Mouse (Mus musculus) intestine, postnatal 0 days (tissue): ENCODE data around the gene Dpysl5. TPM values are rescaled to one million over a fixed set of nuclear protein-coding genes. Genes with fewer than 3 reads are reported as not detected.
A peak's percentile ranks its signal among the peaks of the same experiment; 100 is the strongest.
"Not testable (repeated sequence)": the region's sequence is repeated elsewhere in the genome, so short reads cannot be mapped to it uniquely, and the experiment has no call there.

Experiments used
- ATAC-seq: fragments of 200-750 bp; cut with Nextera tagmentation; 2 replicates; pipeline ENCODE4 v1.8.0; 2017; ENCODE audit warnings: mild to moderate bottlenecking, moderate TSS enrichment, moderate library complexity
- H3K27ac ChIP-seq: fragments of 300-500 bp; sonication (generic); 2 replicates; pipeline ENCODE4 v1.5.1; 2014; ENCODE audit warnings: mild to moderate bottlenecking, low read depth, low read length, moderate library complexity
- H3K27me3 ChIP-seq: fragments of 300-500 bp; sonication (generic); replicated peaks from 2 replicates; pipeline ENCODE4 v1.6.1; 2014; ENCODE audit warnings: low read length, mixed read lengths; ENCODE audit not compliant: control insufficient read depth, insufficient read depth
- H3K36me3 ChIP-seq: fragments of 300-500 bp; sonication (generic); 2 replicates; pipeline ENCODE4 v1.6.1; 2014; ENCODE audit warnings: mild to moderate bottlenecking, moderate library complexity; ENCODE audit not compliant: control insufficient read depth, insufficient read depth
- H3K4me1 ChIP-seq: fragments of 300-500 bp; sonication (generic); replicated peaks from 2 replicates; pipeline ENCODE4 v1.6.1; 2014; ENCODE audit warnings: antibody characterized with exemption, low read length, mixed read lengths; ENCODE audit not compliant: control insufficient read depth, insufficient read depth
- H3K4me2 ChIP-seq: fragments of 300-500 bp; sonication (generic); replicated peaks from 2 replicates; pipeline ENCODE4 v1.6.1; 2014; ENCODE audit warnings: low read depth, mild to moderate bottlenecking, moderate library complexity
- H3K4me3 ChIP-seq: fragments of 300-500 bp; sonication (generic); 2 replicates; pipeline ENCODE4 v1.5.1; 2014; ENCODE audit warnings: low read depth, low read length
- H3K9ac ChIP-seq: fragments of 300-500 bp; sonication (generic); 2 replicates; pipeline ENCODE4 v1.6.1; 2014; ENCODE audit warnings: mild to moderate bottlenecking, low read depth, low read length
- H3K9me3 ChIP-seq: fragments of 300-500 bp; sonication (generic); 2 replicates; pipeline ENCODE4 v1.6.1; 2016; ENCODE audit warnings: mixed run types; ENCODE audit not compliant: control insufficient read depth
- CTCF ChIP-seq: sonication (generic); IDR thresholded peaks from 2 replicates; pipeline ENCODE4 v1.5.1; 2016; ENCODE audit warnings: low read depth, mild to moderate bottlenecking, control low read depth, antibody characterized with exemption, moderate library complexity
- WGBS: fragments of 180-500 bp; shearing (Covaris S2); extraction: QIAGEN DNeasy Blood & Tissue Kit; methylation state at CpG from one replicate; pipeline ENCODE4 v1.1.7; 2014; 5-methylcytosine and 5-hydroxymethylcytosine counted together
- polyA plus RNA-seq: library from polyadenylated mRNA; unstranded; fragments of >200 nt; fragmentation: Nextera tagmentation; extraction: Ambion mirVana; gene quantifications from 2 replicates; pipeline ENCODE4 v1.2.1, GENCODE M21; 2015

Dpysl5 gene
- polyA plus RNA-seq, 1 experiment from 2014 or later, result 2.7 TPM

DNA sequence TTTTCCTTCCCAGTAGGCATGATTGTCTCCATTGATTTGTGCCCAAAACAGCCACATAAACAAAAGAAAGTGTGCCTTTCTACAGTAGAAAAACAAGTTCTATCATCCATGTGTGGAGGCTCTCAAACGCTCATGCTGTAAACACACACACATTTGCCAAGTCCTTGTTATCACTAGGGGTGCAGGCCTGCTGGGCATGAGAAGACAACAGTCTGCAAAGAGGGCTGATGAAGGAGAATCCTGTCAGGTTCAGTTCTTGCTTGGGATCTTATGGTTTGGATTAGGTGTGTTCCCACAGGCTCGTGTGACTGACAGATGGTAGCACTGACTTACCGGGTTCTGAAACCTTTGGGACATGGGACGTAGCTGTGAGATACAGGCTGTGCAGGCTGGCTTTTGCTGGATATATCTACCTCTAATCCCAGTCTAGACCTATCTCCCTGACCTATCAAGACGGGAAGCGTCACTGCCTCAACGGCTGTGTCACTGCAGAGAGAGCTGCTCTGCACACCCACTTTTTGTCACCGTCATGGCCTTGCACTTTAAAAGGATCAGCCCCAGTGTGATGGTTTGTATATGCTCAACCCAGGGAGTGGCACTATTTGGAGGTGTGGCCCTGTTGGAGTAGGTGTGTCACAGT, 10.9 kb upstream of the Dpysl5 start:
- 0 out of 2 replicates have a peak, but pooled peaks cover 4% of the 10 kb centered on the region for H3K27me3 ChIP-seq
- H3K4me3 ChIP-seq, result no peak overlapping the region
- ATAC-seq, result no peak
- no peaks in the 10 kb centered on the region for H3K36me3 ChIP-seq
- H3K27ac ChIP-seq, result no peak overlapping the region
- WGBS, result 79% methylated on average over 8 of the region's 8 CpGs
- no peak overlapping the region for H3K4me2 ChIP-seq
- H3K9ac ChIP-seq, result no peak overlapping the region
- TF ChIP-seq CTCF, result no peak
- H3K4me1 ChIP-seq, result no peaks in the 10 kb centered on the region
- no peaks in the 10 kb centered on the region for H3K9me3 ChIP-seq

DNA sequence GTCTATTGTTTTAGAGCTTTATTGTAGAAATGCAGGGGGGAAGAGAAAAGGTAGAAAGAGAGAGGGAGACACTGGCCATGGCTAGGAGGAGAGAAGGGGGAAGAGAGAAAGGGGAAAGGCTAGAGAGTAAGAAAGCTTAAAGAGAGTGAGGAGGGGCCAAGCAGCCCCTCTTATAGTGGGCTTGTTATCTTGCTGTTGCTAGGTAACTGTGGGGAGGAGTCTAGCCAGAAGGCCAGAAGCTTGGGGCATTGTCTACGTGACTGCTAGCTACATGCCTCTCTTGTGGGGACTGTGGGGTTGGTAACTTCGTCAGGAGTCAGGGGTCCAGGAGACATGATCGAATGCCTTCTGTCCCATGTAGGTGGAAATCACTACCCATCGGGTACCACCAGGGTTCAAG, 10.0 kb upstream of the Dpysl5 start:
- not testable (repeated sequence) for H3K9me3 ChIP-seq, H3K27me3 ChIP-seq, ATAC-seq, H3K27ac ChIP-seq, H3K4me3 ChIP-seq, H3K36me3 ChIP-seq, H3K4me1 ChIP-seq, H3K9ac ChIP-seq, H3K4me2 ChIP-seq
- 42% methylated on average over 4 of the region's 4 CpGs for WGBS

DNA sequence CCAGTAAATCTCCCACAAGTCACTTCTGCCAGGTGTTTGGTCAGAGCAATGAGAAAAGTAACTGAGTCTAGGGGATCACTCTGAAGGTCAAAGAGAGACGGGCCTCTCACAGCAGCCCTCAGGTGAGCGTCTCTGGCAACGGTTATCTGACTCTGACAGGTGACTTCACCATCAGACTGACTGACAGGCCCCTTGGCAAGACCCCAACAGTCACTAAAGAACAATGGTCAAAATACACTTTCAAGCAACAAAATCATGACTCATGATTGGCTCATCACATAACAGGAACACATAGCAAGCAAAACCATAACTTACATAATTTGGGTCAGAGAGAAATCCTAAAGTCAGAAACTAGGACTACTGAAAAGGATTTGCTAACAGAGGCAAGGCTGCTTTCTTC, 9.5 kb upstream of the Dpysl5 start:
- no peak for TF ChIP-seq CTCF
- WGBS, result 81% methylated on average over 3 of the region's 3 CpGs
- Histone ChIP-seq H3K4me3 (no peak overlapping the region), H3K36me3 (no peaks in the 10 kb centered on the region), H3K4me2 (no peak overlapping the region), H3K27ac (no peak overlapping the region), H3K9ac (no peak overlapping the region), H3K4me1 (no peaks in the 10 kb centered on the region), H3K27me3 (0 out of 2 replicates have a peak, but pooled peaks cover 4% of the 10 kb centered on the region), H3K9me3 (no peaks in the 10 kb centered on the region)
- no peak for ATAC-seq

DNA sequence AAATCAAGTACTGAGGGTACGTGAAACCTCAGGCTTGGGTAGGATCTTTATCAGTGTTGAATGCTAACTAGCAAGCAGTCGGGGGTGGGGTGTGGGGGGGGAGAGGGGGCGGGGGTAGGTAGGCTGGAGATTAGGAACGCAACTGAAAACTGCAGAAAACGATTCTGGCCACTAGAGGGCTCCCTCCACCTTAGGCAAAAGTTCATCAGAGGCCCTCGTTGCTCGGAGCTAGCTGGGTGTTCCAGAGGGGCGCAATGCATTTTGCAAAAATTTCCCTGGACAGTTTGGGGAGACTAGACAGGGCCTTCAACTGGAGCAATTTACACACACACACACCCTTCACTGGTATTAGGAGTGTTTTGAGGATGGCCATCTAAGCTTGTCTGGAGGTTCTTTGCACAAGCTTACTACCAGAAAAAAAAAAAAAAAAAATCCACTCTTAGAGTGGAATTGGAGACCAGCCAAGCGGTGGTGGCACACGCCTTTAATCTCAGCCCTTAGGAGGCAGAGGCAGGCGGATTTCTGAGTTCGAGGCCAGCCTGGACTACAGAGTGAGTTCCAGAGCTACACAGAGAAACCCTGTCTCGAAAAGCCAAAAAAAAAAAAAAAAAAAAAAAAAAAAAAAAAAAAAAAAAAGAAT, 1.5 kb upstream of the Dpysl5 start:
- ATAC-seq, result no peak; the same call in 1 of the 2 replicates
- Histone ChIP-seq H3K4me3 (no peak overlapping the region), H3K9me3 (no peaks in the 10 kb centered on the region), H3K36me3 (no peaks in the 10 kb centered on the region), H3K4me1 (peaks cover 8% of the 10 kb centered on the region; the same call in 1 of the 2 replicates), H3K4me2 (no peak overlapping the region), H3K9ac (no peak overlapping the region), H3K27ac (no peak overlapping the region), H3K27me3 (peaks cover 46% of the 10 kb centered on the region)
- peak; percentile 88 for TF ChIP-seq CTCF
- 11% methylated on average over 13 of the region's 13 CpGs for WGBS

DNA sequence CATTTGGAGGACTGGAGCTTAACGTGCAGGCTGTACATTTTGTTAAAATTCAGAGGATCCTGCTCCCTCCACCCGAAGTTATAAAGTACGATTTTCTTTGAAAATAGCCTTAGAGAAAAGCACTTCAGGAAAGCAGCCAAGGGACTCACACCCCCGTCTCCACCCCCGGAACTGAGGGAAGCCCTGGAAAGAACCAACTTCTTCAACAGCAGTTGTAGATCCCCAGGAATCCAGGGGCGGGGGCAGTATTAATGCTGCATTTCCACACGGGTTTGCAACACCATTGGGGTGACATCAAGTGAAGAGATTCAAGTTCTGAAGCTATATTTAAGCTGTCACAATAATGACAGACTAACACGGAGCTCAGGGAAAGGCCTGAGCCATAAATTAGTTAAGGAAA, 878 bp upstream of the Dpysl5 start:
- 33% methylated on average over 8 of the region's 8 CpGs for WGBS

DNA sequence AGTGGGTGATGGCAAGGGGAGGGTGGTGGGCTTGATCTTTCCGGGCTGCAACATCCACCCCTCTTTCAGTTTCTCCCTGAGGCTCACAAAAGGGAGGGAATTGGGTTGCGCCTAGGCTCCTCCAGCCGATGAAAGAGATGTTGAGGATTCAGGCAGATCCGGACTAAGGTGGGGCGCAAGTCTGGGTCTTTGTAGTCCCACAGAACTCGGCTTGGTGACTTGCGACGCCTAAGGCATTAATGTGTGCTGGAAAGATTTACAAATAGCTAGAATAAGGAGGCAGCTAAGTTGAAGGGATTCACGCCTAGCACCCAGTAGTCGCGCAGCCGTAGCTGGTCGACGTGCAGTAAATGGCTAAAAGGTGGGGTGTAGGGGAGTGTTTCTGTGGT, 632 bp downstream of the Dpysl5 start:
- Histone ChIP-seq H3K27me3 (peaks cover 52% of the 10 kb centered on the region), H3K9me3 (no peaks in the 10 kb centered on the region)
- 0 out of 2 replicates have a peak, but pooled peaks have one; percentile 10 for ATAC-seq

More for the DNA sequence above, 878 bp upstream of the Dpysl5 start:
- Histone ChIP-seq H3K4me2 (no peak overlapping the region), H3K36me3 (no peaks in the 10 kb centered on the region), H3K27me3 (peaks cover 52% of the 10 kb centered on the region), H3K9ac (no peak overlapping the region), H3K4me1 (peaks cover 8% of the 10 kb centered on the region; the same call in 1 of the 2 replicates), H3K4me3 (no peak overlapping the region), H3K9me3 (no peaks in the 10 kb centered on the region), H3K27ac (no peak overlapping the region)
- TF ChIP-seq CTCF, result no peak
- ATAC-seq, result no peak

More for the DNA sequence above, 632 bp downstream of the Dpysl5 start:
- Histone ChIP-seq H3K9ac (peak overlapping the region; percentile 26; the same call in 1 of the 2 replicates), H3K4me3 (peak overlapping the region; percentile 49), H3K4me2 (peak overlapping the region; percentile 82), H3K4me1 (peaks cover 8% of the 10 kb centered on the region; the same call in 1 of the 2 replicates), H3K27ac (no peak overlapping the region), H3K36me3 (no peaks in the 10 kb centered on the region)
- no peak for TF ChIP-seq CTCF
- WGBS, result under 1% methylated on average over 14 of the region's 14 CpGs
